Mouse (Mus musculus): ENCODE data around the gene Acot12. TPM values are rescaled to one million over a fixed set of nuclear protein-coding genes. Genes with fewer than 3 reads are reported as not detected.

Gene Acot12
- polyA plus RNA-seq, 1 experiment = 0.03 TPM

DNA sequence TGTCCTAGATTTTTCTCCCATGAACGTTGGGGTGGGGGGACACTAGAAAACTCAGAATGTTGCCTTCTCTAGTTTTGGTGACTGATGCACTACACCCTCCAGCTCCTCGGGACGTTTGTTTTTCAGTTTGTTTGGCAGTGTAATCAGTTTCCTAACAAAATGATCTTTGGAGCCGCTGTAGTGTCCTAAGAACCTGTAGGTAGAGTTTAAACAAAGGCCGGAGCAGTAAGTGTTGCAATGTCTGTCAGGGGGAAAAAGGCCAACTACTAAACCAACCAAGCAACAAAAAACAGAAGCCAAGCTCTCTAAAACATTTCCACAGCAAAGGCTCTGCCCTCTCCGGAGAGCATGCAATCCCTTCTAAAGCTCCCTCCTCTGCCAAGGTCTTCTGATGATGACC, 461 bp upstream of the Acot12 start:
- no peak overlapping the region for H3K4me3 ChIP-seq (ENCODE audit: control insufficient read depth, insufficient read depth, low read length)
- TF ChIP-seq POLR2A (IDR thresholded peaks at IDR 0.05; ENCODE audit: control insufficient read depth, extremely low read depth, insufficient read depth, low read length, poor library complexity) (no peak), CTCF (IDR thresholded peaks at IDR 0.05; ENCODE audit: borderline replicate concordance, control insufficient read depth, extremely low read depth, insufficient read depth, low read length, poor library complexity) (no peak)
- H3K27me3 ChIP-seq (ENCODE audit: control insufficient read depth, insufficient read depth, low read length) = no peaks in the 10 kb centered on the region
- DNase-seq = no peak
- H3K4me1 ChIP-seq (replicated peaks; ENCODE audit: control insufficient read depth, insufficient read depth, low read length) = no peaks in the 10 kb centered on the region
- H3K27ac ChIP-seq (ENCODE audit: control insufficient read depth, insufficient read depth, low read length) = no peak overlapping the region
- WGBS = 90% methylated on average over 6 of the region's 6 CpGs
- no peaks in the 10 kb centered on the region for H3K36me3 ChIP-seq (ENCODE audit: control insufficient read depth, insufficient read depth, low read length)

DNA sequence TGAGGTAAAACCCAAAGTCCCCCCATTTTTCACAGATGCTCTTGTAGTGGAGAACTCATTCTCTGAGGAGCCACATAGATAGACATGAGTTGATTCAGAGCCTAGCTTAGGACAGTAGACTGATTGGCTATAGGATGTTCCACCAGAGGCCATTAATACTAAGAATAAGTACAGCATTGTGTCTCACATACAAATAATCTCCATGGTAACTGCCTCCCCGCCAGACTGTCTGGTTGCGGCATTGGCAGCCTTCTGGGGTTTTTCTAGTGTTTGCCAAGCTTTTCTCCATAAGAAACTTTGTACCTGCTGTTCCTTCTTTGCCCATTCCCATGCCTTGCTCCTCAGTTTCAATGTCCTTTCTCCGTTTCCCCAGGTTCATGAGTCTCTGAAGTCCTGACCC, 1.9 kb downstream of the Acot12 start:
- no peaks in the 10 kb centered on the region for H3K36me3 ChIP-seq (ENCODE audit: control insufficient read depth, insufficient read depth, low read length)
- H3K4me3 ChIP-seq (ENCODE audit: control insufficient read depth, insufficient read depth, low read length) = no peak overlapping the region
- WGBS = 96% methylated on average over 3 of the region's 3 CpGs
- H3K27ac ChIP-seq (ENCODE audit: control insufficient read depth, insufficient read depth, low read length) = no peak overlapping the region
- H3K27me3 ChIP-seq (ENCODE audit: control insufficient read depth, insufficient read depth, low read length) = no peaks in the 10 kb centered on the region
- TF ChIP-seq POLR2A (IDR thresholded peaks at IDR 0.05; ENCODE audit: control insufficient read depth, extremely low read depth, insufficient read depth, low read length, poor library complexity) (no peak), CTCF (IDR thresholded peaks at IDR 0.05; ENCODE audit: borderline replicate concordance, control insufficient read depth, extremely low read depth, insufficient read depth, low read length, poor library complexity) (no peak)
- DNase-seq = no peak
- no peaks in the 10 kb centered on the region for H3K4me1 ChIP-seq (replicated peaks; ENCODE audit: control insufficient read depth, insufficient read depth, low read length)

DNA sequence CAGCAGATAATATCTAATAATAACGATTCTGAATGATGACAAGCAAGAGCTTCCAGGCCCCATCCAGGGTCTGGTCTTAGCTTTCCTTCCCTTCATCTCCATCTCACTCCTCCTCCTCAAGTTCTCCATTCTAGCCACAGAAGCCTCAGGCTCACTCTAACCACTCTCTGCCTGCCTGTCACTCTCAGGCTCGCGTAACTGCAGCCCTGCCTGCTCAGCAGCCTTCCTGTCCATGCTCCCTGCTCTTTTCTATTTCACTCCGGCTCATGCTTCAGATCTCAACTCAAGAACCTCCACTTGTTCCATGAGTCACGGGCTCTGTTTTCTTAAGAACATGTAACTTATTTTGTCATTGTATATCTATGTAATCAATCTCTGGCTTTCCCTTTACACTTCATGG, 5.2 kb downstream of the Acot12 start:
- 73% methylated on average over 5 of the region's 5 CpGs for WGBS
- TF ChIP-seq POLR2A (IDR thresholded peaks at IDR 0.05; ENCODE audit: control insufficient read depth, extremely low read depth, insufficient read depth, low read length, poor library complexity) (no peak), CTCF (IDR thresholded peaks at IDR 0.05; ENCODE audit: borderline replicate concordance, control insufficient read depth, extremely low read depth, insufficient read depth, low read length, poor library complexity) (no peak)
- DNase-seq = no peak
- H3K4me3 ChIP-seq (ENCODE audit: control insufficient read depth, insufficient read depth, low read length) = no peak overlapping the region
- no peak overlapping the region for H3K27ac ChIP-seq (ENCODE audit: control insufficient read depth, insufficient read depth, low read length)
- no peaks in the 10 kb centered on the region for H3K4me1 ChIP-seq (replicated peaks; ENCODE audit: control insufficient read depth, insufficient read depth, low read length)
- no peaks in the 10 kb centered on the region for H3K27me3 ChIP-seq (ENCODE audit: control insufficient read depth, insufficient read depth, low read length)
- no peaks in the 10 kb centered on the region for H3K36me3 ChIP-seq (ENCODE audit: control insufficient read depth, insufficient read depth, low read length)

DNA sequence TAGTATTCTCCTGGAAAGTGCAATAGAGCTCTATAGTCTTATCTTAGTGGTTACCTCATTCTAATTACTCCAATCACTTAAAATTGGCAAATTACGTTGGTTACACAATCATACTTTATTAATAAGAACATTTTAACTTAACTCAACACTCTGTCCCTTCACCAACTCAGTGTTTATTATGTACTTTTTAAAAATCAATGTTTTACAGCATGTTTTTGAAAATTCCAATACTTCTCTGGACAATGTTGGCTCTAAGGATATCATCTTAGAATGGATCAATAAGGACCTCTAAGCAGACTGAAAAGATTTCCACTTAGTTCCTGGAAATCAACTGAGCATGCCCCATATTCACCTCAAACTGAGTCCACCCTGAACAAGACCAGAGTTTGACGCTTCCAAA, 7.1 kb downstream of the Acot12 start:
- Histone ChIP-seq H3K36me3 (ENCODE audit: control insufficient read depth, insufficient read depth, low read length) (no peaks in the 10 kb centered on the region), H3K4me1 (replicated peaks; ENCODE audit: control insufficient read depth, insufficient read depth, low read length) (no peaks in the 10 kb centered on the region), H3K4me3 (ENCODE audit: control insufficient read depth, insufficient read depth, low read length) (no peak overlapping the region), H3K27ac (ENCODE audit: control insufficient read depth, insufficient read depth, low read length) (no peak overlapping the region), H3K27me3 (ENCODE audit: control insufficient read depth, insufficient read depth, low read length) (no peaks in the 10 kb centered on the region)
- WGBS = 98% methylated on average over 2 of the region's 2 CpGs
- DNase-seq = no peak
- TF ChIP-seq CTCF (IDR thresholded peaks at IDR 0.05; ENCODE audit: borderline replicate concordance, control insufficient read depth, extremely low read depth, insufficient read depth, low read length, poor library complexity) (no peak), POLR2A (IDR thresholded peaks at IDR 0.05; ENCODE audit: control insufficient read depth, extremely low read depth, insufficient read depth, low read length, poor library complexity) (no peak)

DNA sequence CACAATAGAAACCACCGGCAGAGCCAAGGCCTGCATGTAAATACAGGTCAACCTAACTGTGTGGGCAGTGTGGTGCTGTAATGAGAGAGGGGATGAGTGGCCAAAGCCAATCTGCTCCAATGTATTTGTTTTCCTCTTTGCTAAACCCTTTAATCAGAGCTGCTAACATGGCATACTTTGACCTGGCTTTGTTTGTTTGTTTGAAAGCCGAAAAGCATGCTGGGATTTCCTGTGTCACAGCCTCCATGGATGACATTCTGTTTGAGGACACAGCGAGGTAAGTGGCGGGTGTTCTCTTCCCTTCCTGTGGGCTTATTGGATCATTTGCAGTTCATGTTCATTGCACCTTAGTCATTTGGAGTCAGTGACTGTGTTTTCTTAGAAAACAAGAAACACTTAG, 8.7 kb downstream of the Acot12 start:
- no peaks in the 10 kb centered on the region for H3K36me3 ChIP-seq (ENCODE audit: control insufficient read depth, insufficient read depth, low read length)
- no peak for DNase-seq
- H3K4me1 ChIP-seq (replicated peaks; ENCODE audit: control insufficient read depth, insufficient read depth, low read length) = peaks cover 4% of the 10 kb centered on the region
- H3K4me3 ChIP-seq (ENCODE audit: control insufficient read depth, insufficient read depth, low read length) = no peak overlapping the region
- TF ChIP-seq POLR2A (IDR thresholded peaks at IDR 0.05; ENCODE audit: control insufficient read depth, extremely low read depth, insufficient read depth, low read length, poor library complexity) (no peak), CTCF (IDR thresholded peaks at IDR 0.05; ENCODE audit: borderline replicate concordance, control insufficient read depth, extremely low read depth, insufficient read depth, low read length, poor library complexity) (no peak)
- H3K27me3 ChIP-seq (ENCODE audit: control insufficient read depth, insufficient read depth, low read length) = no peaks in the 10 kb centered on the region
- H3K27ac ChIP-seq (ENCODE audit: control insufficient read depth, insufficient read depth, low read length) = no peak overlapping the region
- whole genome bisulfite sequencing = 94% methylated on average over 4 of the region's 4 CpGs

DNA sequence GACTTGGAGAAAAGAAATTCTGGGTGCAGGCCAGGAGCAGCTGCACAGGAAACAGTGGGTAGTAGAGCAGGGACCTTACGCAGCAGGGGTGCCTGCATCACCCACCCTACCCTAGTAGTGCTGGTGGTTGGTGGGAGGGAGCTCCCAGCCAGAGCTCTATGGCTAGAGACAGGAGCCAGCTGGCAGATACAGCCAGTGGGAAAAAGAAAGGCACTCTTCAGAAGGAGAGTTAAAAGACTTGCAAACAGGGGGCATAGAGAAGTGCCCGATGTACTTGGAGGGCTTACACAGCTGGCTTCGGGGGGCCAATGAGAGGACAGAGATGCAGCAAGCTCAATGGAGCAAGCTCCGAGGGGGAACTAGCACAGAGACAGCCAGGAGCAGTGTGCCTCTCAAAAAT, 12.4 kb downstream of the Acot12 start:
- peak; percentile 34 for DNase-seq
- 11% methylated on average over 4 of the region's 4 CpGs for WGBS
- Histone ChIP-seq H3K27me3 (ENCODE audit: control insufficient read depth, insufficient read depth, low read length) (no peaks in the 10 kb centered on the region), H3K4me1 (replicated peaks; ENCODE audit: control insufficient read depth, insufficient read depth, low read length) (peaks cover 4% of the 10 kb centered on the region), H3K27ac (ENCODE audit: control insufficient read depth, insufficient read depth, low read length) (no peak overlapping the region), H3K36me3 (ENCODE audit: control insufficient read depth, insufficient read depth, low read length) (no peaks in the 10 kb centered on the region), H3K4me3 (ENCODE audit: control insufficient read depth, insufficient read depth, low read length) (no peak overlapping the region)
- no peak for TF ChIP-seq POLR2A (IDR thresholded peaks at IDR 0.05; ENCODE audit: control insufficient read depth, extremely low read depth, insufficient read depth, low read length, poor library complexity)
- no peak for TF ChIP-seq CTCF (IDR thresholded peaks at IDR 0.05; ENCODE audit: borderline replicate concordance, control insufficient read depth, extremely low read depth, insufficient read depth, low read length, poor library complexity)

DNA sequence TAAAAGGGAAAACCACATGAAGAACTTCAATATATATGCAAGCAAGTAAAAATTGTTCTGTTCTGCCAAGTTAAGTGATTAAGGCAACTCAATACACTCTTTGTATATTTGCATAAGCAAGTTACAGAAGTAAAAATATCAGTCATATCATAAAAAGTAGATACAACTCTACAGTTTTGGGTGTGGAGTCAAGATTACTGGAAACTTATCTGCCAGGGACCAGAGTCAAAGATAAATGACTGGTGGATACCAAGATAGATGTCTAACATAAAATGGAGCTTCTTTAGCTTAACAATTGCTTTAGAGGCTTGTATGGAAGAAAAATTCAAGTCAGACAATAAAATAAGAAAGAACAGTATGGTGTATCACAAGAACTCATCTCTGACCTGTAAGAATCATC, 13.4 kb downstream of the Acot12 start:
- DNase-seq = no peak
- H3K27me3 ChIP-seq (ENCODE audit: control insufficient read depth, insufficient read depth, low read length) = no peaks in the 10 kb centered on the region
- no peaks in the 10 kb centered on the region for H3K36me3 ChIP-seq (ENCODE audit: control insufficient read depth, insufficient read depth, low read length)
- no peak overlapping the region for H3K4me3 ChIP-seq (ENCODE audit: control insufficient read depth, insufficient read depth, low read length)
- H3K4me1 ChIP-seq (replicated peaks; ENCODE audit: control insufficient read depth, insufficient read depth, low read length) = peaks cover 4% of the 10 kb centered on the region
- H3K27ac ChIP-seq (ENCODE audit: control insufficient read depth, insufficient read depth, low read length) = no peak overlapping the region
- TF ChIP-seq CTCF (IDR thresholded peaks at IDR 0.05; ENCODE audit: borderline replicate concordance, control insufficient read depth, extremely low read depth, insufficient read depth, low read length, poor library complexity) (no peak), POLR2A (IDR thresholded peaks at IDR 0.05; ENCODE audit: control insufficient read depth, extremely low read depth, insufficient read depth, low read length, poor library complexity) (no peak)
